Mouse (Mus musculus) heart, embryonic 11.5 days (tissue): ENCODE data around the gene Ndufc2. TPM values are rescaled to one million over a fixed set of nuclear protein-coding genes. Genes with fewer than 3 reads are reported as not detected.
A peak's percentile ranks its signal among the peaks of the same experiment; 100 is the strongest.

Experiments
- ATAC-seq: fragments of 200-750 bp; cut with Nextera tagmentation; replicated peaks from 2 replicates; pipeline ENCODE4 v1.8.0; 2017; ENCODE audit warnings: moderate library complexity; ENCODE audit not compliant: insufficient number of reproducible peaks, low FRiP score, low TSS enrichment
- H3K27ac ChIP-seq: fragments of 300-500 bp; sonication (generic); 2 replicates; pipeline ENCODE4 v1.5.1; 2014; ENCODE audit warnings: mild to moderate bottlenecking, low read depth, low read length
- H3K27me3 ChIP-seq: fragments of 300-500 bp; sonication (generic); 2 replicates; pipeline ENCODE4 v1.6.1; 2014; ENCODE audit warnings: mild to moderate bottlenecking, low read length, mixed read lengths; ENCODE audit not compliant: control insufficient read depth, insufficient read depth
- H3K36me3 ChIP-seq: fragments of 300-500 bp; sonication (generic); 2 replicates; pipeline ENCODE4 v1.6.1; 2014; ENCODE audit warnings: mild to moderate bottlenecking, low read length, moderate library complexity, mixed read lengths; ENCODE audit not compliant: control insufficient read depth, insufficient read depth
- H3K4me1 ChIP-seq: fragments of 300-500 bp; sonication (generic); 2 replicates; pipeline ENCODE4 v1.6.1; 2014; ENCODE audit warnings: low read length; ENCODE audit not compliant: control insufficient read depth, insufficient read depth
- H3K4me2 ChIP-seq: fragments of 300-500 bp; sonication (generic); 2 replicates; pipeline ENCODE4 v1.6.1; 2014; ENCODE audit warnings: mild to moderate bottlenecking, moderate library complexity
- H3K4me3 ChIP-seq: fragments of 300-500 bp; sonication (generic); 2 replicates; pipeline ENCODE4 v1.5.1; 2014; ENCODE audit warnings: low read depth, low read length
- H3K9ac ChIP-seq: fragments of 300-500 bp; sonication (generic); 2 replicates; pipeline ENCODE4 v1.6.1; 2014; ENCODE audit warnings: mild to moderate bottlenecking, low read depth, low read length, moderate library complexity
- H3K9me3 ChIP-seq: fragments of 300-500 bp; sonication (generic); replicated peaks from 2 replicates; pipeline ENCODE4 v1.6.1; 2016; ENCODE audit warnings: low read length; ENCODE audit not compliant: control insufficient read depth
- WGBS: fragments of 180-500 bp; shearing (Covaris S2); extraction: QIAGEN DNeasy Blood & Tissue Kit; methylation state at CpG from one replicate; pipeline ENCODE4 v1.1.7; 2014; ENCODE audit not compliant: insufficient replicate concordance; 5-methylcytosine and 5-hydroxymethylcytosine counted together
- polyA plus RNA-seq: library from polyadenylated mRNA; unstranded; fragments of >200 nt; fragmentation: Nextera tagmentation; extraction: Ambion mirVana; gene quantifications from 2 replicates; pipeline ENCODE4 v1.2.1, GENCODE M21; 2014

The Ndufc2 gene
- polyA plus RNA-seq, 1 experiment from 2014 or later, result 505 TPM

GRCm38 (mm10) chr7:97416906-97417777 is 17.3 kb downstream of the Ndufc2 start, which contains the start of gene Thrsp:
TSS of gene Thrsp (minus strand) at chr7:97417730.
- H3K9me3 ChIP-seq, result no peaks in the 10 kb centered on the region
- H3K27me3 ChIP-seq, result no peaks in the 10 kb centered on the region
- 71% methylated on average over 25 of the region's 25 CpGs for WGBS
- H3K4me3 ChIP-seq, result no peak within 1 kb of the TSS
- no peak within 1 kb of the TSS for H3K27ac ChIP-seq
- H3K36me3 ChIP-seq, result no peaks in the 10 kb centered on the region; the same call in 1 of the 2 replicates
- H3K4me2 ChIP-seq, result no peak within 1 kb of the TSS
- no peaks in the 10 kb centered on the region; the same call in 1 of the 2 replicates for H3K4me1 ChIP-seq
- no peak within 1 kb of the TSS for H3K9ac ChIP-seq
- ATAC-seq, result no peak

GRCm38 (mm10) chr7:97418717-97419116 is 18.9 kb downstream of the Ndufc2 start:
- Histone ChIP-seq H3K36me3 (no peaks in the 10 kb centered on the region), H3K4me3 (no peak overlapping the region), H3K4me1 (no peaks in the 10 kb centered on the region; the same call in 1 of the 2 replicates), H3K27ac (no peak overlapping the region), H3K9me3 (no peaks in the 10 kb centered on the region), H3K4me2 (no peak overlapping the region), H3K27me3 (no peaks in the 10 kb centered on the region), H3K9ac (no peak overlapping the region)
- ATAC-seq, result no peak
- WGBS, result 75% methylated on average over 5 of the region's 5 CpGs

GRCm38 (mm10) chr7:97419163-97419562 is 19.4 kb downstream of the Ndufc2 start:
- no peak for ATAC-seq
- Histone ChIP-seq H3K4me2 (no peak overlapping the region), H3K27me3 (no peaks in the 10 kb centered on the region), H3K27ac (no peak overlapping the region), H3K9me3 (no peaks in the 10 kb centered on the region), H3K4me1 (no peaks in the 10 kb centered on the region; the same call in 1 of the 2 replicates), H3K36me3 (no peaks in the 10 kb centered on the region), H3K9ac (no peak overlapping the region), H3K4me3 (no peak overlapping the region)
- 72% methylated on average over 5 of the region's 5 CpGs for WGBS

GRCm38 (mm10) chr7:97420406-97420805 is 20.6 kb downstream of the Ndufc2 start:
- Histone ChIP-seq H3K27ac (no peak overlapping the region), H3K4me3 (no peak overlapping the region), H3K9me3 (no peaks in the 10 kb centered on the region), H3K9ac (no peak overlapping the region), H3K4me2 (no peak overlapping the region), H3K4me1 (no peaks in the 10 kb centered on the region; the same call in 1 of the 2 replicates), H3K36me3 (no peaks in the 10 kb centered on the region), H3K27me3 (no peaks in the 10 kb centered on the region)
- ATAC-seq, result no peak
- WGBS, result 48% methylated on average over 1 of the region's 1 CpGs

- Histone ChIP-seq H3K9ac (no peak overlapping the region), H3K27ac (no peak overlapping the region), H3K36me3 (no peaks in the 10 kb centered on the region), H3K4me1 (no peaks in the 10 kb centered on the region; the same call in 1 of the 2 replicates), H3K27me3 (no peaks in the 10 kb centered on the region), H3K9me3 (no peaks in the 10 kb centered on the region), H3K4me2 (no peak overlapping the region), H3K4me3 (no peak overlapping the region)
- no peak for ATAC-seq
- 81% methylated on average over 8 of the region's 8 CpGs for WGBS
Observed at GRCm38 (mm10) chr7:97420958-97421651, 21.3 kb downstream of the Ndufc2 start.

GRCm38 (mm10) chr7:97423754-97424153 is 24.0 kb downstream of the Ndufc2 start:
- ATAC-seq, result no peak
- H3K27me3 ChIP-seq, result no peaks in the 10 kb centered on the region
- H3K27ac ChIP-seq, result no peak overlapping the region
- no peaks in the 10 kb centered on the region; the same call in 1 of the 2 replicates for H3K4me1 ChIP-seq
- H3K4me2 ChIP-seq, result no peak overlapping the region
- H3K9ac ChIP-seq, result no peak overlapping the region
- no peaks in the 10 kb centered on the region for H3K36me3 ChIP-seq
- 51% methylated on average over 5 of the region's 5 CpGs for WGBS
- H3K9me3 ChIP-seq, result no peaks in the 10 kb centered on the region
- H3K4me3 ChIP-seq, result no peak overlapping the region

GRCm38 (mm10) chr7:97424621-97425245 is 24.9 kb downstream of the Ndufc2 start:
- Histone ChIP-seq H3K9ac (no peak overlapping the region), H3K27ac (no peak overlapping the region)
- ATAC-seq, result peak; percentile 70; the same call in 1 of the 2 replicates

GRCm38 (mm10) chr7:97426566-97426965 is 26.8 kb downstream of the Ndufc2 start:
- H3K4me2 ChIP-seq, result no peak overlapping the region
- 59% methylated on average over 6 of the region's 6 CpGs for WGBS
- H3K4me1 ChIP-seq, result peaks cover 7% of the 10 kb centered on the region; the same call in 1 of the 2 replicates
- no peak overlapping the region for H3K4me3 ChIP-seq
- H3K36me3 ChIP-seq, result no peaks in the 10 kb centered on the region
- H3K27ac ChIP-seq, result no peak overlapping the region
- no peaks in the 10 kb centered on the region for H3K9me3 ChIP-seq
- no peaks in the 10 kb centered on the region for H3K27me3 ChIP-seq
- no peak overlapping the region for H3K9ac ChIP-seq
- ATAC-seq, result no peak

More at GRCm38 (mm10) chr7:97424621-97425245, 24.9 kb downstream of the Ndufc2 start:
- Histone ChIP-seq H3K27me3 (no peaks in the 10 kb centered on the region), H3K4me3 (no peak overlapping the region), H3K9me3 (no peaks in the 10 kb centered on the region), H3K36me3 (no peaks in the 10 kb centered on the region), H3K4me1 (peaks cover 1% of the 10 kb centered on the region; the same call in 1 of the 2 replicates), H3K4me2 (peak overlapping the region; percentile 24; the same call in 1 of the 2 replicates)
- WGBS, result 9% methylated on average over 12 of the region's 12 CpGs
